Mouse (Mus musculus): Measurements from ENCODE around the gene Lrrc1. TPM values are rescaled to one million over a fixed set of nuclear protein-coding genes. Genes with fewer than 3 reads are reported as not detected.

The Lrrc1 gene
- polyA plus RNA-seq, 1 experiment from 2014 or later, result 5.0 TPM

DNA sequence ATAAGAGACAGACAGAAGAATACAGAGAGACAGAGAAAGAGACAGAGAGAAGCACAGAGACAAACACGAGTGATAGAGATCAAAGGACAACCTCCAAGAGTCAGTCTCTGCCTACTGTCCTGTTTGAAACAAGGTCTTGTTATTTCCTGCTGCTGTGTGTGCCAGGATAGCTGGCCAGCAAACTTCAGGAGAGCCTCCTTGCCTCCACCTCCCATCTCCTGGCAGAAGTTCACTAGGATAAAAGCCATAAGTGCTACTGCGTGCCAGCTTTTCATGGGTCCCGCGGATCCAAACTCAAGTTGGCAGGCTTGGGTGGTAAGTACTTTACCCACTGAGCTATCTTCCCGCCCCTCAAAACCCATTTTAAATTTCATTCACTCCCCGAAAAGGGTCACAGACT lies 8.4 kb downstream of the Lrrc1 start:
- DNase-seq (ENCODE audit: low spot score, missing footprints) (no peak), ATAC-seq (ENCODE audit: low FRiP score) (no peak)
- Histone ChIP-seq H3K27me3 (ENCODE audit: control insufficient read depth, insufficient read depth, low read length) (peaks cover 3% of the 10 kb centered on the region; the same call in 1 of the 2 replicates), H3K4me2 (no peak overlapping the region), H3K9ac (ENCODE audit: low read length) (no peak overlapping the region), H3K9me3 (ENCODE audit: control insufficient read depth, low read length) (no peaks in the 10 kb centered on the region), H3K36me3 (ENCODE audit: control insufficient read depth, insufficient read depth, low read length) (no peaks in the 10 kb centered on the region), H3K4me3 (ENCODE audit: low read depth, low read length) (no peak overlapping the region), H3K27ac (ENCODE audit: low read depth, low read length) (no peak overlapping the region), H3K4me1 (ENCODE audit: control insufficient read depth, insufficient read depth, low read length) (peaks cover 15% of the 10 kb centered on the region)
- 78% methylated on average over 6 of the region's 6 CpGs for WGBS

- no peaks in the 10 kb centered on the region for H3K36me3 ChIP-seq (ENCODE audit: control insufficient read depth, insufficient read depth, low read length)
- peak; percentile 73; the same call in 1 of the 2 replicates for ATAC-seq (ENCODE audit: low FRiP score)
- no peak overlapping the region; the same call in 1 of the 2 replicates for H3K9ac ChIP-seq (ENCODE audit: low read length)
- no peak overlapping the region for H3K4me3 ChIP-seq (ENCODE audit: low read depth, low read length)
- DNase-seq (ENCODE audit: low spot score, missing footprints), result no peak
- peaks cover 3% of the 10 kb centered on the region; the same call in 1 of the 2 replicates for H3K27me3 ChIP-seq (ENCODE audit: control insufficient read depth, insufficient read depth, low read length)
- WGBS, result 7% methylated on average over 17 of the region's 17 CpGs
- no peak overlapping the region for H3K27ac ChIP-seq (ENCODE audit: low read depth, low read length)
- no peaks in the 10 kb centered on the region for H3K9me3 ChIP-seq (ENCODE audit: control insufficient read depth, low read length)
- peaks cover 15% of the 10 kb centered on the region for H3K4me1 ChIP-seq (ENCODE audit: control insufficient read depth, insufficient read depth, low read length)
- H3K4me2 ChIP-seq, result peak overlapping the region; percentile 21; the same call in 1 of the 2 replicates
Measured at GRCm38 (mm10) chr9:77535021-77535744, 9.5 kb downstream of the Lrrc1 start.

DNA sequence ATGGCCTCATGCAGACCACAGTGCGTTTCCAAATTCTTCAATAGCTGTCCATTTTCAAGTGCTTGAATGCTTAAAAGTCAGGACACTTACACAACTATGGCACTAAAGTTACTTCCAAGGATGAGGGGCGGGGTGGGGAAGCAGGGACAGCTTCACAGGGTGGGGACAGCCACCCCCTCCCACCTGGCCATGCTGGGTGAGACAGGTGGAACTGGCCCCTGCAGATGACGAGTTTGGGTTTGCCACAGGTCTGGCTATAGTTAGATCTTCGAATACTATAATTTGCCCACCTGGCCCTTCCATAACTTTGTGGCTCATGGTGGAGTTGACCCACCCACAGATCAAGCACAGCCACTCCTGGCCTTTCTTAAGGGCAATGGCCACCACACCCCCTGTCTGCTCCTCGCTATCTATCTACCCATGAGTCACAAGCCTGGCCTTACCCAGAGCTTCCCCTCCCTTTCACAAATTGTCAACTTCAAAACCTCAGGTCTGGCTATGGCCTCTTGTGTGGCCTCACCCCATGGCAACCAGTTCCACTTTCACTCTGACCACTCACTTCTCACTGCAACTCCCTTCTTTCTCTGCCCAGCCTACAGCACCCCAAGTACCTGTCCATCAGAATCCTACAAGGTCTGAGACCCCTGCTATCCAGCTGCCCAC lies 16.2 kb downstream of the Lrrc1 start:
- H3K4me1 ChIP-seq (ENCODE audit: control insufficient read depth, insufficient read depth, low read length), result peaks cover 3% of the 10 kb centered on the region; the same call in 1 of the 2 replicates
- no peak overlapping the region for H3K9ac ChIP-seq (ENCODE audit: low read length)
- H3K36me3 ChIP-seq (ENCODE audit: control insufficient read depth, insufficient read depth, low read length), result no peaks in the 10 kb centered on the region
- ATAC-seq (ENCODE audit: low FRiP score) (no peak), DNase-seq (ENCODE audit: low spot score, missing footprints) (no peak)
- H3K4me2 ChIP-seq, result no peak overlapping the region
- no peak overlapping the region for H3K27ac ChIP-seq (ENCODE audit: low read depth, low read length)
- WGBS, result 78% methylated on average over 5 of the region's 5 CpGs
- H3K9me3 ChIP-seq (ENCODE audit: control insufficient read depth, low read length), result no peaks in the 10 kb centered on the region
- H3K27me3 ChIP-seq (ENCODE audit: control insufficient read depth, insufficient read depth, low read length), result no peaks in the 10 kb centered on the region; the same call in 1 of the 2 replicates
- H3K4me3 ChIP-seq (ENCODE audit: low read depth, low read length), result no peak overlapping the region

DNA sequence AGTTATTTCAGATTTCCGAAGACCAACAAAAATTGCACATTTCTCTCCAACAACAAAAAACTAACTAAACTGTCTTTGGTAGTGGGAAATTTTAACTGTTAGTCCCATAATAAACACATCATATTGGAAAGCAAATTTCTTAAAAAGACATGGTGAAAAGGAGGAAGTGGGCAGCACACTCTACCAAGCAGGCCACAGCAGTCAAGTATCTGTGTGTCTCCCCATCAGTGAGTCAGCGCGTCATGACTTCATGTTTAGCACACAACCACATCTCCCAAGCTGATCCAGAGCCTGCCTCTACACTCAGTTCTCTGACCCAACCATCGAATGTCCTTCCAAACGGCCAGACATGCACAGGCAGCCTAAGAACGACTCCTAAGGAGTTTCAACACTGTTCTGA lies 17.5 kb downstream of the Lrrc1 start:
- Histone ChIP-seq H3K27ac (ENCODE audit: low read depth, low read length) (no peak overlapping the region), H3K4me1 (ENCODE audit: control insufficient read depth, insufficient read depth, low read length) (peaks cover 3% of the 10 kb centered on the region; the same call in 1 of the 2 replicates), H3K36me3 (ENCODE audit: control insufficient read depth, insufficient read depth, low read length) (no peaks in the 10 kb centered on the region), H3K4me3 (ENCODE audit: low read depth, low read length) (no peak overlapping the region), H3K9me3 (ENCODE audit: control insufficient read depth, low read length) (no peaks in the 10 kb centered on the region), H3K9ac (ENCODE audit: low read length) (no peak overlapping the region), H3K4me2 (no peak overlapping the region), H3K27me3 (ENCODE audit: control insufficient read depth, insufficient read depth, low read length) (no peaks in the 10 kb centered on the region)
- DNase-seq (ENCODE audit: low spot score, missing footprints) (no peak), ATAC-seq (ENCODE audit: low FRiP score) (no peak)
- 77% methylated on average over 6 of the region's 6 CpGs for WGBS

DNA sequence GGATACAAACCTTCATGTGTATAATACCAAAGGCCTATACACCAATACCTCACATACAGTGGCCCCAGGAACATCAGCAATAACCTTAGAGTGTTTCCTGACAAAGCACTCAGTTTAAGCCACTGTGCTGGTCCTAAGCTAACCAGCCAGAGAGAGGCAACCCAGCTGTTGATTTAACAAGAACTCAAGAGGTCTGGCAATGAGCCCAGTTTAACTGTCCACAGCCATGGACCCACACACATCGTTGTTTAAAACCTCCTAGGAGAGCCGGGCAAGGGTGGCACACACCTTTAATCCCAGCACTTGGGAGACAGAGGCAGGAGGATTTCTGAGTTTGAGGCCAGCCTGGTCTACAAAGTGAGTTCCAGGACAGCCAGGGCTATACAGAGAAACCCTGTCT lies 18.0 kb downstream of the Lrrc1 start:
- Histone ChIP-seq H3K27me3 (ENCODE audit: control insufficient read depth, insufficient read depth, low read length) (no peaks in the 10 kb centered on the region), H3K9me3 (ENCODE audit: control insufficient read depth, low read length) (no peaks in the 10 kb centered on the region), H3K36me3 (ENCODE audit: control insufficient read depth, insufficient read depth, low read length) (no peaks in the 10 kb centered on the region), H3K4me2 (no peak overlapping the region), H3K27ac (ENCODE audit: low read depth, low read length) (no peak overlapping the region), H3K4me3 (ENCODE audit: low read depth, low read length) (no peak overlapping the region), H3K9ac (ENCODE audit: low read length) (no peak overlapping the region), H3K4me1 (ENCODE audit: control insufficient read depth, insufficient read depth, low read length) (peaks cover 3% of the 10 kb centered on the region; the same call in 1 of the 2 replicates)
- ATAC-seq (ENCODE audit: low FRiP score) (no peak), DNase-seq (ENCODE audit: low spot score, missing footprints) (no peak)
- WGBS, result 88% methylated on average over 2 of the region's 2 CpGs

- 83% methylated on average over 16 of the region's 16 CpGs for WGBS
Measured at GRCm38 (mm10) chr9:77525595-77526295, 18.9 kb downstream of the Lrrc1 start.

GRCm38 (mm10) chr9:77523793-77524192 lies 20.9 kb downstream of the Lrrc1 start:
- H3K4me2 ChIP-seq, result no peak overlapping the region

More at GRCm38 (mm10) chr9:77525595-77526295, 18.9 kb downstream of the Lrrc1 start:
- Histone ChIP-seq H3K9me3 (ENCODE audit: control insufficient read depth, low read length) (no peaks in the 10 kb centered on the region), H3K4me1 (ENCODE audit: control insufficient read depth, insufficient read depth, low read length) (peaks cover 3% of the 10 kb centered on the region; the same call in 1 of the 2 replicates), H3K27ac (ENCODE audit: low read depth, low read length) (no peak overlapping the region), H3K4me3 (ENCODE audit: low read depth, low read length) (no peak overlapping the region), H3K4me2 (no peak overlapping the region), H3K36me3 (ENCODE audit: control insufficient read depth, insufficient read depth, low read length) (no peaks in the 10 kb centered on the region), H3K27me3 (ENCODE audit: control insufficient read depth, insufficient read depth, low read length) (no peaks in the 10 kb centered on the region), H3K9ac (ENCODE audit: low read length) (no peak overlapping the region)
- DNase-seq (ENCODE audit: low spot score, missing footprints), result no peak
- no peak for ATAC-seq (ENCODE audit: low FRiP score)

DNA sequence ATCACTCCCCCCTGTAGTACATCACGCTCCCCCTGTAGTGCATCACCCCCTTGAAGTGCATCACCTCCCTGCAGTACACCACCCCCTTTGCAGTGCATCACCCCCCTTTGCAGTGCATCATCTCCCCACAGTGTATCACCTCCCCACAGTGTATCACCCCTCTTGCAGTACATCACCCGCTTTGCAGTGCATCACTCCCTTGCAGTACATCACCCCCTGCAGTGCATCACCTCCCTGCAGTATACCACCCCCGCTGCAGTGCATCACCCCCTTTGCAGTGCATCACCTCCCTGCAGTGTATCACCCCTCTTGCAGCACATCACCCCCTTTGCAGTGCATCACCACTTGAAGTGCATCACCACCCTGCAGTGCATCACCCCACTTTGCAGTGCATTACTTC lies 22.2 kb downstream of the Lrrc1 start:
- H3K9ac ChIP-seq (ENCODE audit: low read length), result no peak overlapping the region
- H3K27me3 ChIP-seq (ENCODE audit: control insufficient read depth, insufficient read depth, low read length), result no peaks in the 10 kb centered on the region
- no peaks in the 10 kb centered on the region for H3K36me3 ChIP-seq (ENCODE audit: control insufficient read depth, insufficient read depth, low read length)
- 89% methylated on average over 3 of the region's 3 CpGs for WGBS
- DNase-seq (ENCODE audit: low spot score, missing footprints) (no peak), ATAC-seq (ENCODE audit: low FRiP score) (no peak)
- H3K4me1 ChIP-seq (ENCODE audit: control insufficient read depth, insufficient read depth, low read length), result no peaks in the 10 kb centered on the region
- no peaks in the 10 kb centered on the region for H3K9me3 ChIP-seq (ENCODE audit: control insufficient read depth, low read length)
- no peak overlapping the region for H3K27ac ChIP-seq (ENCODE audit: low read depth, low read length)
- H3K4me3 ChIP-seq (ENCODE audit: low read depth, low read length), result no peak overlapping the region
- no peak overlapping the region for H3K4me2 ChIP-seq

More at GRCm38 (mm10) chr9:77523793-77524192, 20.9 kb downstream of the Lrrc1 start:
- Histone ChIP-seq H3K27ac (ENCODE audit: low read depth, low read length) (no peak overlapping the region), H3K4me1 (ENCODE audit: control insufficient read depth, insufficient read depth, low read length) (peaks cover 3% of the 10 kb centered on the region; the same call in 1 of the 2 replicates), H3K27me3 (ENCODE audit: control insufficient read depth, insufficient read depth, low read length) (no peaks in the 10 kb centered on the region), H3K36me3 (ENCODE audit: control insufficient read depth, insufficient read depth, low read length) (no peaks in the 10 kb centered on the region), H3K9me3 (ENCODE audit: control insufficient read depth, low read length) (no peaks in the 10 kb centered on the region), H3K4me3 (ENCODE audit: low read depth, low read length) (no peak overlapping the region), H3K9ac (ENCODE audit: low read length) (no peak overlapping the region)
- DNase-seq (ENCODE audit: low spot score, missing footprints) (no peak), ATAC-seq (ENCODE audit: low FRiP score) (no peak)
- WGBS, result 91% methylated on average over 4 of the region's 4 CpGs

DNA sequence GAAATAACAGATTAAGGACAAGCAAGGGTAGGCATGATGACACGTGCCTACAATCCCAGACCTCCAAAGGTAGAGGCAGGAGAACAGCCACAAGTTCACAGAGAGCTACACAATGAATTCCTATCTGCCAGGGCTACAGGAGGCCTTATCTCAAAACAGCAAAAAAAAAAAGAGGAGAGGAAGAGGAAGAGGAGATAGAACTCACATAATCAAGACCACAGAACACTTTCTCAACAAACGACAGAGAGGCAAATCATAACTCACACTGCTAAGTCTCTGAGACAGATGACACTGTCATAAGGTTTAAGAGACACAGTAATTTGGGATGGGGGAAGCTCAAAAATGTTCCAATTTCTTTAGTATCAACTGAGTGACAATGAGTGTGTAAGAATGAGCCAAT lies 25.5 kb downstream of the Lrrc1 start:
- Histone ChIP-seq H3K27ac (ENCODE audit: low read depth, low read length) (no peak overlapping the region), H3K36me3 (ENCODE audit: control insufficient read depth, insufficient read depth, low read length) (no peaks in the 10 kb centered on the region), H3K4me3 (ENCODE audit: low read depth, low read length) (no peak overlapping the region), H3K4me2 (no peak overlapping the region), H3K4me1 (ENCODE audit: control insufficient read depth, insufficient read depth, low read length) (no peaks in the 10 kb centered on the region), H3K9ac (ENCODE audit: low read length) (no peak overlapping the region), H3K9me3 (ENCODE audit: control insufficient read depth, low read length) (no peaks in the 10 kb centered on the region), H3K27me3 (ENCODE audit: control insufficient read depth, insufficient read depth, low read length) (no peaks in the 10 kb centered on the region)
- ATAC-seq (ENCODE audit: low FRiP score) (no peak), DNase-seq (ENCODE audit: low spot score, missing footprints) (no peak)
- 82% methylated on average over 2 of the region's 2 CpGs for WGBS

Measured in midbrain, embryonic 11.5 days (tissue).